Mouse (Mus musculus): ENCODE measurements around the gene Ift140.
"Not testable (repeated sequence)": the region's sequence is repeated elsewhere in the genome, so short reads cannot be mapped to it uniquely, and the experiment has no call there.

The Ift140 gene

GRCm38 (mm10) chr17:25115664-25116432 is 100.0 kb downstream of the Ift140 start, which contains the start of gene Telo2:
TSS of gene Telo2 (minus strand) at chr17:25115967.
- intact Hi-C loops (cut with DNase I) = loop anchor here (10.0 kb wide), 1 partner anchor 69 kb away; the partner anchor contains the start of genes BC003965 and Unkl

- intact Hi-C loops (cut with DNase I) = loop anchor here (10.0 kb wide), 1 partner anchor 68 kb away; the partner anchor contains the start of genes BC003965 and Unkl
Measured at GRCm38 (mm10) chr17:25117263-25117662, 101.4 kb downstream of the Ift140 start.

GRCm38 (mm10) chr17:25120406-25120805 is 104.5 kb downstream of the Ift140 start, which contains the start of gene Ptx4:
TSS of gene Ptx4 (plus strand) at chr17:25120760.
- intact Hi-C loops (cut with DNase I) = loop anchor here (5.0 kb wide), 1 partner anchor 152 kb away; the partner anchor contains the start of gene Ube2i

GRCm38 (mm10) chr17:25123979-25124378 is 108.1 kb downstream of the Ift140 start:
- intact Hi-C loops (cut with DNase I) = loop anchor here (5.0 kb wide), 1 partner anchor 148 kb away; the partner anchor contains the start of gene Ube2i

GRCm38 (mm10) chr17:25125442-25126060 is 109.7 kb downstream of the Ift140 start:
- intact Hi-C loops (cut with DNase I) = not testable (repeated sequence)

- intact Hi-C loops (cut with DNase I) = no loop called here
Measured at GRCm38 (mm10) chr17:25127079-25127478, 111.2 kb downstream of the Ift140 start.

- intact Hi-C loops (cut with DNase I) = no loop called here
Measured at GRCm38 (mm10) chr17:25127681-25128080, 111.8 kb downstream of the Ift140 start.

GRCm38 (mm10) chr17:25130060-25130459 is 114.2 kb downstream of the Ift140 start:
- intact Hi-C loops (cut with DNase I) = loop anchor here (5.0 kb wide), 1 partner anchor 47 kb away; the partner anchor contains the start of gene Gm38655

- intact Hi-C loops (cut with DNase I) = loop anchor here (5.0 kb wide), 1 partner anchor 44 kb away; the partner anchor contains the start of gene Gm38655
Measured at GRCm38 (mm10) chr17:25133275-25133698, 117.4 kb downstream of the Ift140 start, which contains the start of gene Clcn7. TSS of gene Clcn7 (plus strand) at chr17:25133391.

- intact Hi-C loops (cut with DNase I) = no loop called here
Measured at GRCm38 (mm10) chr17:25135622-25136021, 119.7 kb downstream of the Ift140 start.

GRCm38 (mm10) chr17:25138803-25139202 is 122.9 kb downstream of the Ift140 start:
- intact Hi-C loops (cut with DNase I) = no loop called here

GRCm38 (mm10) chr17:25139960-25140359 is 124.1 kb downstream of the Ift140 start:
- intact Hi-C loops (cut with DNase I) = no loop called here

All from adrenal gland (tissue).